Mouse (Mus musculus) brain, embryonic 18.5 days (tissue): ENCODE measurements around the gene Mrpl57.

Experiments
- DNase-seq: peaks from one replicate; pipeline ENCODE4 v3.0.0-alpha.2; 2012; ENCODE audit warnings: low read depth, low spot score

Gene Mrpl57

DNA sequence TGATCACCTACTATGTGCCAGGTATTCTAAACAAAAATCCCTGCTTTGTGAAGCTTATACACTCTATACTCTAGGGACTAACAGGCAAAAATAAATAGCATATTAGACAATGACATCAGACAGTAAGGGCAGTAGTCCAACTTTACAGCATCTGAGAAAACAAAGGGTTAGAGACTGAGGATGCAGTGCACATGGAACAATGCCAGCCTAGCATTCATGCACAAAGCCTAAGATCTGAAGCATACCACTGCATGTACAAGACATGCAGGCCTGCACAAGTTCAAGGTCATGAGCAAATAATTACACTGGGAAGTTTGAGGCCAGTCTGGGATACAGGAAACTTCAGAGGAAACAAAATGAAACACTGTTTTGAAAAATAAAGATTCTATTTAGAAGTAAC, 33.5 kb downstream of the Mrpl57 start:
- DNase-seq: no peak

DNA sequence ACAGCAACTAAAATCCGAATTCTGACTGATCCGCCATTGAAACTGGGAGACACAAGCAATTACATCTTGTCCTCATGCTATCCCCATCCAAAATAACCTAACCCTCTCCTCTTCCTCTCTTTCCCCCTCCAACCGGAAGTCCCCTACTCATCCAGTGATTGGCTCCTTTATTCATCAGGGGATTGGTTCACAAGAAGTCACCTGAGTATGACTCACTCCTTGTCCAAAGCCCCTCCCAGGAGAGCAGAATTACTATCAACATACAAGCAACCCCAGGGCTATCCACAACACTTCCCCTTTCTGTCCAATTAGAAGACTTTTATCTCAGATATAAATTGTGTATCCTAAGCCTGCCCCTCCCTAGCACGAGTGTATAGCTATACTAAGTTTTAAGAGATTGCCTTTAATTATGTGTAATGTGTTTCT, 36.0 kb downstream of the Mrpl57 start:
- no peak for DNase-seq

DNA sequence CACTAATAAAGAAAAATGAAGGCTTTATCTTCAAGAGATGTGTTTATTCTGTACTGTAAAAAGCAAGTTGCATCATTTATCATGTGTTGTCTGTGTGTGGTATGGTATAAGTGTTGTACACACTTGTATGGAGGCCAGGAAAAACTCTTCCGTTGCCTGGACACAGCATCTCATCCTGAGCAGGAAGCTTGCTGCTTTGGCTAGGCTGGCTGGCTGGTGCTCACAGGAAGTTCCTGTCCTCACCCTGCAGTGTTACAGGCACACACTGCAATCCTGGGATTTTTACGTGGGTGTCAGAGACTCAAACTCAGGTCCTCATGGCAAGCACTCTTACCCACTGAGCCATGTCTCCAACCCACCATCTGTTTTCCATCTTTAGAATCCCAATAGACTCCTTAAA, 37.1 kb downstream of the Mrpl57 start:
- no peak for DNase-seq

DNA sequence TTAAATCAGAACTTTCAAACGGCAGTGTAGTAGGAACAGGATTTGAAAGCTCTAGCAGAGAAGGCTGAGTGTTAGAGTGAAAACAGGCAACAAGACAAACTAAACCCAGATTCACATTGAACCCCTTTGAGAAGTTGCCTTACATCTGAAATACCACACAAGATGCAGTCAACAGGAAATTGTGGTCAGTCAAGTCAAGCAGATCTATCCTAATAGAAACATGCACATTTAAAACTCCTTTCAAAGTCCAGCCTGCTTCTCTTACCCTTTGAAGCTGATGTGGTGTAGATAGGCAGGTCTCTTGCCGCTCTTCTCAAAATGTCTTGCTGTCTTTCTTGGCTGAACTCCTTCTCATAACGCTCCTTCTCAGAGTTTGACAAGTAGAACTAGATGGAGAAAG, 39.2 kb downstream of the Mrpl57 start:
- no peak for DNase-seq

DNA sequence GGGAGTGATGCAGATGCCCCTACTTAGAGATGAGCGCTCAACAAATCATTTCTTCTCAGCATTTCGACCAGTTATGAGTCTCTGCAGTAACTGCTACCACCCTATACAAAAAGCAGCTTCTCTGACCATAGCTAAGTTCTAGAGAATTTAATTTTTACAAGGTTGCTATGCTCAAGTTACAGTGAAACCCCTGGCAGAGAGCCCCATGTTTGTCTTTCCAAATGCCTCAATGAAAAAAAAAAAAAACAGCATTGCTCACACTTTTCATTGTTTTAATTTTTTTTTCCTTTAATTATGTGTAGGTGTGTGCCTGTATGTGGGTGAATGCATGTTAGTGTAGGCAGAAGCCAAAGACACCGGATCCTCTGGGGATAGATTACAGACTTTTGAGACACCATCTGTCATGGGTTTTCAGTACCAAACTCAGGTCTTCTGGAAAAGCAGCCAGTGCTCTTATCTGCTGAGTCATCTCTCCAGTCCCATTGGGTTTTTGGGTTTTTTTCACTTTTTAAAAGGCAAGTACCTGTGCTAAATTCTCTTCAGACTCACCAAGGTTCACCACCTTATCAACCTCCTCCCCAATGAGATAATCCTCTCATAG, 40.7 kb downstream of the Mrpl57 start:
- no peak for DNase-seq

DNA sequence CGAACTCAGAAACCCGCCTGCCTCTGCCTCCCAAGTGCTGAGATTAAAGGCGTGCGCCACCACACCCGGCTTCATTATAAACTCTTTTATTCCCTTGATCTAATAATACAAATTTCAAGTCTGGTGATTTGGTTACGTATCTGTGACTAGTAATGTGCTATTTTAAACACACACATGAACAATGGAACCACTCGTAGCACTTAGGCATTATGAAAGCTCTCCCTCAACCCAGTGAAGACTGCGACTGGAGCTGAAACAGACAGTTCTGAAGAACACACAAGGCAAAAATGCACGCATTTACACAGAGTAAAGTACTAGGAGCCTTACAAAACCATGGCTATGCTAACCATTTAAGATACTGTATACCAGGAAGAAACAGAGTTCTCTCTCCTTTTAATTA, 51.9 kb downstream of the Mrpl57 start:
- no peak for DNase-seq
